Mouse (Mus musculus) hindlimb bud, embryonic 11.5 days (tissue): Measurements from ENCODE around the gene Unc5b.

Experiments
- DNase-seq: peaks from one replicate; pipeline ENCODE4 v3.0.0-alpha.2; 2012; ENCODE audit warnings: low read depth, low spot score; ENCODE audit errors: extremely low spot score

Gene Unc5b

GRCm38 (mm10) chr10:60726896-60727295 lies 104.5 kb downstream of the Unc5b start:
- no peak for DNase-seq

GRCm38 (mm10) chr10:60724496-60724895 lies 106.9 kb downstream of the Unc5b start:
- no peak for DNase-seq

GRCm38 (mm10) chr10:60723345-60723744 lies 108.0 kb downstream of the Unc5b start:
- no peak for DNase-seq

GRCm38 (mm10) chr10:60721640-60722039 lies 109.7 kb downstream of the Unc5b start:
- DNase-seq, result no peak

GRCm38 (mm10) chr10:60720461-60720860 lies 110.9 kb downstream of the Unc5b start:
- DNase-seq, result no peak

- DNase-seq, result no peak
These were observed 112.9 kb downstream of the Unc5b start for GRCm38 (mm10) chr10:60718491-60718890.

GRCm38 (mm10) chr10:60716449-60716848 lies 114.9 kb downstream of the Unc5b start:
- DNase-seq, result no peak
